Mouse (Mus musculus) kidney, adult 8-10 months (tissue): ENCODE results near the gene Akap17b.
"Not testable (repeated sequence)": the region's sequence is repeated elsewhere in the genome, so short reads cannot be mapped to it uniquely, and the experiment has no call there.

Source experiments
- DNase-seq, 2 experiments: peaks; one replicate each; pipeline ENCODE4 v3.0.0; 2022

Akap17b gene

GRCm38 (mm10) chrX:36644657-36645551, at the start of gene Akap17b:
TSS of gene Akap17b (minus strand) at chrX:36645395.
- peak; percentile 78 to 87 for DNase-seq

DNA sequence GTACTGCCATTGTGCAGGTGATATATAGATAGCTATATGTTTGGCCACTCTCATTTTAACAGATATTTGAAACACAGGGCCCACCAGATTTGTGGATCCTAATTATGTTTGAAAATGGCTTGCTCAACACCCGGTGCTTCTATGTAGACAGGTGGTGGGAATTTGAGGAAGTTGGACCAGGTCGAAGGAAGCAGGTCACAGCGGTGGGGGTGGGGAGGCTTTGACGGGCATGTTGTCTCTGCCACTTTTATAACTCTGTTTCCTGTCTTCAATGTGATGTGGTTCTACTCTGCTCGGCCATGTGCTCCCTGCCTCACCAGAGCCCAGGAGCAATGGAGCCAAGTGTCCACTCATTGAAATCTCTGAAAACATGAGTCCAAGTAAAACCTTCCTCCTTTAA, 46.2 kb upstream of the Akap17b start:
- no peak for DNase-seq

DNA sequence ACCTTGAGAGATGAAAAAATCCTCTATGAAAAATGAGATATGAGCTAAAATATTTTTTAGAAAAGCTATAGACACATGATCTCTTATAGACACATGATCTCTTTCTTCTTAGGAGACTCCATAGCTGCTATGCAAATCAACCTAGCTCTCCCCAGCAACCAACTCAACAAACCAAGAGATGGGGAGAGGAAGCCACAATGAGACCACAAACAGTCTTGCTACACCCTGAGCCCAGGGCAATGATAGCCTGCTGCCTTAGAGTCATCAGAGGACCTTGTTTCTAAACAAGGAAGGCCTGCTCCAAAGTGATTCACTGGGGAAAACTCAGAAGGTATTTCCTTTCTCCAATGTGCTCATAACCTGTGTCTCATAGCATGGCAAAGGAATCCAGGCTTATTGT, 44.5 kb upstream of the Akap17b start:
- no peak for DNase-seq

- DNase-seq = peak in 1 of 2 experiments; percentile 2
Measured at GRCm38 (mm10) chrX:36676836-36677235, 31.6 kb upstream of the Akap17b start.

GRCm38 (mm10) chrX:36672708-36673107, 27.5 kb upstream of the Akap17b start:
- DNase-seq = peak in 1 of 2 experiments; percentile 1

GRCm38 (mm10) chrX:36640046-36640445, 5.1 kb downstream of the Akap17b start:
- no peak for DNase-seq

DNA sequence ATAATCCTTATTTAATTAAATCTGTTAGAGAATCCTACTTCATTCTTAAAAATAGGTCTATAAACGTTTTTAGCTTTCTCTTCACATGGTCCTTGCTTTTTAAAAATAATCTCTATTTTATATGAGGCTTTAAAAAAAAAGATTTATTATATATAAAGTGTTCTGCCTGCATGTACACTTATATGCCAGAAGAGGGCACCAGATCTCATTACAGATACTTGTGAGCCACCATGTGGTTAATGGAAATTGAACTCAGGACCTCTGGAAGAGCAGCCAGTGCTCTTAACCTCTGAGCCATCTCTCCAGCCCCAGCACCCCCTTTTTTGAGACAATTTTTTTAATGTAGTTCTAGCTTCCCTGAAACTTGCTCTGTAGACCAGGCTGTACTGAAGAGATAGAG, 14.4 kb downstream of the Akap17b start:
- no peak for DNase-seq

- DNase-seq = no peak
Measured at GRCm38 (mm10) chrX:36628102-36628501, 17.1 kb downstream of the Akap17b start.

- DNase-seq = no peak
Measured at GRCm38 (mm10) chrX:36609117-36609516, 36.1 kb downstream of the Akap17b start.

DNA sequence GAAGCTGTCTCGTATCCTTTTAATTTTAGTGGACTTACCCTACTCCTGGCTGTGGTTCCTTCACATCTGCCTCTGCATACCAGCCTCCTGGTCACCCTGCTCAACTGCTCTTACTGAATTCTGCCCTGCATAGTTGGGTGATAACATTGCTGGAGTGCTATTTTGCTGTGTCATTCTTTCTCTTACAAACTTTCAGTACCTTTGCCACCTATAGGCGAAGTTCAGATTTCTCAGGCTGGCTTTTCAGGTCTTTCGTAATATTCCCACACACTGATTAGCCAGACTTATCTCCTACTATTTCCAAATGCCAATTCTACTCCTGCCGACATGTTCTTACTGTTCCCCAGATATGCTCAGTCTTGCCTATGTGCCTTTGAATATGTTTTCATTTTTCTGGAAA, 41.2 kb downstream of the Akap17b start:
- DNase-seq = no peak

DNA sequence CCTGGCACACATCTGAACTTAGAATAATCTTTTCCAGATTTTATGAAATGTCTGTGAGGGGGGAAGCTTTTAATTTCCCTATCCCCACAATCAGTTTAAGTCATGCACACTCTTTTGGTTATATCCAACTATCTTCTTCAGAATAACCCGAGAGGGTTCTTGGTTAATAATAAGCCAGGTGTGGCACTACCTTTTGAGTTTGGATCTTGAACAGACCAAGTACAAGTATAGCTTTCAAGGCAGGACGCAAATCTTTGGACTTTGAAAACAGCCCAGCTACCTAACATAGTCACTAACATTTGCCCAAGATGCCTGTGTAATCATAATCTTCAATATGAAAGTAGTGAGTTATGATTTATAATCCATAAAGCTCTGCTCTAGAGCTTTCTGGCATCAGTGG, 42.3 kb downstream of the Akap17b start:
- DNase-seq = peak in 1 of 2 experiments; percentile 22

DNA sequence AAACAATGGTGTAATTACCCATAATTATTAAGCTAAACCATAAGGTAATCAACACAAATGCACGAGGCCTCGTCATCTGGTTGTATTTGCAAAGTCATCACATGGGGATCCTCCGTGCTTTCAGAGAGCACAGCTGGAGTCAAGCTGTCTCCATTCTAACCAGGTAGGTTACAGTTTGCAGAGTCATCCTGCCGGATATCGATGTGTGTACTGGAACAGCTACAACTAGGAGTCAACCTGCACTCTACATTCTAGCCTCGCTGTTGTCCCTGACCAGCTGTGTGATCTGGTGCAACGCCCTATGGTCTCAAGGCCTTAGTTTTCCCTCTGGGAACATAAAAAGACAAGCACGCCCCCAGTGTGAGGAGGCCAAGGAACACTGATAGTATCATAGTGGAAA, 45.1 kb downstream of the Akap17b start:
- DNase-seq = no peak

DNA sequence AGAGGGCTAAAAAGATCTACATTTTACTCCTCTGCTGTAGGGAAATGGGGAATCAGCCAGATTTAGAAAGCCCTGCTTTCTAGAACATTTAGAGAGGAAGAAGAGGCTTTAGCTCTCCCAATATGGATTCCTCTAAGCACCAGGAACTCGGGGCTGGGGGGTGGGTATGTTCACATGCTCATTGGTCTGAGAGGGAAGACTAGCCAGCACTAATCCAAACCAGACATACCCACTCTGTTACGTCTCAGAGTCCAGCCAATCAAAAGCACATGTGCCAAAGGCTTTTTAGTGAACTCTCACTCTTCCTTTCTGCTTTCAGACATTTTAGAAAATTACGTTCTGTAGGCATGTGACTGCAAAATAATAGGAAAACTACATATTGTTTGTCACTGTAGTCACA, 45.5 kb downstream of the Akap17b start:
- DNase-seq = no peak

- DNase-seq = no peak
Measured at GRCm38 (mm10) chrX:36598861-36599344, 46.3 kb downstream of the Akap17b start.

DNA sequence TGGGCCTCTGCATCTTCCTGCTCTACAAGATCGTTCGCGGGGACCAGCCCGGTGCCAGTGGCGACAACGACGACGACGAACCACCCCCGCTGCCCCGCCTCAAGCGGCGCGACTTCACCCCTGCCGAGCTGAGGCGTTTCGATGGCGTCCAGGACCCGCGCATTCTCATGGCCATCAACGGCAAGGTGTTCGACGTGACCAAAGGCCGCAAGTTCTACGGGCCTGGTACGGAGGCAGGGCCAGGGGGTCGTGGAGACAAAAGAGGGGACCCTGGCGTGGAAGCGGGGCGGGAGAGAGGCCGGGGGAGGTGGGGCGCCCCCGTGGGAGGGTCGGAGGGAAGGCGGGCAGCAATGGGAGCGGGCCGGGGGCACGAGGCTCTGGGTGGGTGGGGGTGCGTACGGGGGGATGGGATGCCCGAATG, 46.8 kb downstream of the Akap17b start:
- DNase-seq = no peak

DNA sequence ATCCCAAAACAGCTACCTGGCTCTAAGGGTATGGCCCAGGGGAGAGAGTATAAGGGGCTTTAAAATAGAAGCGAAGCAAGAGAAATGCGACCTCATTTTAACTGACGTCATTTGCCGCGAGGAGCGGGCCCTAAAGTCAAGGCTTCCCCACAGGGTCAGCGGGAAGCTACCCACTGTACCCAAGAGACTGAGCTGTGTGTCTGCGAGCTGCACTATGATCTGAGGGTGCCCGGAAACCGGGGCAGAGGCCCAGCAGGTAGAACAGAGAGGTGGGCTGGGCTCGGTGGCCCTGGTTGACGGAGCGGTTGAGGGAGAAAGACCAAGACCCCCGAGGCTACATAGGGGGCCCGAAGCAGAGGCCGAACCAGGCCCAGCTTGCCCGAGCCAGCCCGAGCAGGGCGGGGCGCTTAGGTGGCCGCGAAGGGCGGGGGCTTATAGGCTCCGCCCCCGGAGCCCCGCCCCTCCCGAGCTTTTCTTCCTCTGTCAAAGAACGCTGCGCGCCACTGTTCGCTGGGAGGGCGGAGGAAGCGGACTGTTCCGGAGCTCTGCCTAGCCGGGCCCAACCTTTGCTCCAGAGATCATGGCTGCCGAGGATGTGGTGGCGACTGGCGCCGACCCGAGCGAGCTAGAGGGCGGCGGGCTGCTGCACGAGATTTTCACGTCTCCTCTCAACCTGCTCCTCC, 47.3 kb downstream of the Akap17b start, which contains the start of gene Pgrmc1:
Gene Pgrmc1 (plus strand): TSS at position 500 of the 683 bp plus-strand sequence.
- DNase-seq = peak; percentile 80 to 86

- DNase-seq = not testable (repeated sequence)
Measured at GRCm38 (mm10) chrX:36596483-36597120, 48.6 kb downstream of the Akap17b start.

- DNase-seq = no peak
Measured at GRCm38 (mm10) chrX:36595247-36595646, 49.9 kb downstream of the Akap17b start.

DNA sequence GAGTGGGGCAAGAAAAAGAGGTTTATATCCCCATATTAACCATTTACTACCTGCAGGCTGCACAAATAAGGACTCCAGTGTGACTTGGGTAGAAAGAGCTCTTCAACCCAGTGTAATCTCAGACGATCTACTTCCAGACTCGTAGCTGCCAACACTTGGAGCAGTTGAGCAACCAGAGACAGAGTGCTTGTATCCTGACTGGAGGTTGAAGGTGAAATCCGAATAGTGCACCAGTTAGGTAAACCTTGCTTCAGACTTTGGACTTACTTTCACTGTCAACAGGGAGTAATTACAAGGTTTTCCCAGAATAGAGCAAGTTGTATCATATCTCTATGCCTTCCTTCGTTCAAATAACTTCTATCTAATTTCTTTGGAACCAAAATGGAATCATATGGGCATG, 53.7 kb downstream of the Akap17b start:
- peak in 1 of 2 experiments; percentile 12 for DNase-seq

DNA sequence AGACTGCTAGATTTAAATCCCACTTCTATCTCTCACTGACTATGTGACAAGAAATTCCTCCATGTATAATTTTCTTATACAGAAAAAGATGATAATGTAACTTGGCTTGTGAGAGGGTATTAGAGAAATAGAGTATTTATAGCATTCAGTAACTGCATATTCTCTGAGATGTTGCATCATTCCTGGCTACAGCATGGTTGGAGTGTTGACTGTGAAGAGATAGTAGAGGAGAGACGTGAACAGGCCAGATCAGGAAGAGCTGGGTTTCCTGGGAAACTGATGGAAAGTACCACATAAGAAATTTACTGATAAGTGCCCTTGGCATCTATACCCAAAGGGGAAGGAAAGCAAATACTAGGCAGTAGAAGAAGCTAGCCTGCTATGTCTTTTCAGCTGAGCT, 54.1 kb downstream of the Akap17b start:
- DNase-seq = no peak

GRCm38 (mm10) chrX:36590266-36590665, 54.9 kb downstream of the Akap17b start:
- DNase-seq = no peak

DNA sequence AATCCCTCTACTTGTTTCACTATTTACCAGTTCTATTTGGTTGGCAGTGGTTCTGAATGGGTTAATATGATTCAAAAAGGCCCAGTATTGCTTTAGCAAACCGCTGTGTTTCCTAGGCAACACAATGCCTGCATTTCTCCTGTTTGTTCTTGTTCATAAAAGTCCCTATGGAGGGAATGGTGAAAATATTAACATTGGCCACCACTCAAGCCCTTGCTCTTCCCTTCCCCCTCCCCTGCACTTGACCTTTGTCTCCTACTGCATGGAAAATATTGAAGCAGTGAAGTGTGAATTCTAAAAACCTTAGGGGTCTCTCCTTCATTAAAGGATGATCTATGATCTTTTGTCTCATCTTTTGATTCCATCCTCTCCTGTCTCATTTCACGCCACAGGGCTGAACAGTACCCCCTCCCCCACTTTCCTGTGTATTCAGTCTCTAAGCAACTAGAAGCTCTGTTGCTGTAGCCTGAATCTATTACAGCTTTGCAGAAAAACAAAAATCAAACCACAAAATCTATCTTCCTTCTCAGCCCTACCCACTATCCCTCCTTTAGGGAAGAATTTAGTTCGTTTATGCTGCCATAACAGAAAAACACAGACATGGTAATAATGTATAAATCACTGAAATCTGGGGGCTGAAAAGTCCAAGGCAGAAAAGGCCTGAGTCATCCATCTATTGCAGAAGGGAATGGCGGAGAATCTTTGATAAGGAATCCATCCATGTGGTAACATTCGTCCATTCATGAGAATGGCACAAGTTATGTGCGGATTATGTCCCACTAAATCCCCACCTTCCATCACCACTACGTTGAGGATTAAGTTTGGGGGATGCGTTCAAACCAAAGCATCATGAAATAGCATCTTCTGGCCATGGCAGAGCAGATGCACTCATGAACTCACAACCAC, 57.6 kb downstream of the Akap17b start:
- no peak for DNase-seq
